Mouse (Mus musculus): ENCODE results near the gene Serinc1.
"Not testable (repeated sequence)": the region's sequence is repeated elsewhere in the genome, so short reads cannot be mapped to it uniquely, and the experiment has no call there.

The Serinc1 gene

GRCm38 (mm10) chr10:57532218-57533101 is at the start of gene Serinc1:
Gene Serinc1 (minus strand): TSS chr10:57532530.
- DNase-seq (ENCODE audit: low spot score) = peak; percentile 92

- no peak for DNase-seq (ENCODE audit: low spot score)
Observed at GRCm38 (mm10) chr10:57576721-57577120, 44.4 kb upstream of the Serinc1 start.

- DNase-seq (ENCODE audit: low spot score) = no peak
Observed at GRCm38 (mm10) chr10:57572130-57572529, 39.8 kb upstream of the Serinc1 start.

GRCm38 (mm10) chr10:57571211-57571730 is 38.9 kb upstream of the Serinc1 start:
- peak; percentile 22 for DNase-seq (ENCODE audit: low spot score)

- no peak for DNase-seq (ENCODE audit: low spot score)
Observed at GRCm38 (mm10) chr10:57569023-57569931, 36.9 kb upstream of the Serinc1 start.

- DNase-seq (ENCODE audit: low spot score) = no peak
Observed at GRCm38 (mm10) chr10:57566221-57566620, 33.9 kb upstream of the Serinc1 start.

GRCm38 (mm10) chr10:57557597-57557996 is 25.3 kb upstream of the Serinc1 start:
- no peak for DNase-seq (ENCODE audit: low spot score)

GRCm38 (mm10) chr10:57553719-57554118 is 21.4 kb upstream of the Serinc1 start:
- no peak for DNase-seq (ENCODE audit: low spot score)

GRCm38 (mm10) chr10:57549631-57550030 is 17.3 kb upstream of the Serinc1 start:
- no peak for DNase-seq (ENCODE audit: low spot score)

- DNase-seq (ENCODE audit: low spot score) = not testable (repeated sequence)
Observed at GRCm38 (mm10) chr10:57543890-57544289, 11.6 kb upstream of the Serinc1 start.

GRCm38 (mm10) chr10:57531616-57532217 is 613 bp downstream of the Serinc1 start:
- no peak for DNase-seq (ENCODE audit: low spot score)

GRCm38 (mm10) chr10:57531076-57531475 is 1.3 kb downstream of the Serinc1 start:
- no peak for DNase-seq (ENCODE audit: low spot score)

GRCm38 (mm10) chr10:57526469-57526868 is 5.9 kb downstream of the Serinc1 start:
- DNase-seq (ENCODE audit: low spot score) = no peak

- DNase-seq (ENCODE audit: low spot score) = no peak
Observed at GRCm38 (mm10) chr10:57515278-57515677, 17.1 kb downstream of the Serinc1 start.

GRCm38 (mm10) chr10:57514616-57515015 is 17.7 kb downstream of the Serinc1 start:
- no peak for DNase-seq (ENCODE audit: low spot score)

GRCm38 (mm10) chr10:57499414-57500156 is 32.7 kb downstream of the Serinc1 start:
- DNase-seq (ENCODE audit: low spot score) = no peak

- no peak for DNase-seq (ENCODE audit: low spot score)
Observed at GRCm38 (mm10) chr10:57492050-57492449, 40.3 kb downstream of the Serinc1 start.

- no peak for DNase-seq (ENCODE audit: low spot score)
Observed at GRCm38 (mm10) chr10:57488591-57488990, 43.7 kb downstream of the Serinc1 start.

GRCm38 (mm10) chr10:57487201-57487600 is 45.1 kb downstream of the Serinc1 start:
- DNase-seq (ENCODE audit: low spot score) = no peak

GRCm38 (mm10) chr10:57486542-57487071 is 45.7 kb downstream of the Serinc1 start:
- DNase-seq (ENCODE audit: low spot score) = no peak
